Mouse (Mus musculus): ENCODE results near the gene Ppp1r13l. TPM values are rescaled to one million over a fixed set of nuclear protein-coding genes. Genes with fewer than 3 reads are reported as not detected.

The Ppp1r13l gene
- polyA plus RNA-seq, 1 experiment from 2014 or later = 6.4 TPM

DNA sequence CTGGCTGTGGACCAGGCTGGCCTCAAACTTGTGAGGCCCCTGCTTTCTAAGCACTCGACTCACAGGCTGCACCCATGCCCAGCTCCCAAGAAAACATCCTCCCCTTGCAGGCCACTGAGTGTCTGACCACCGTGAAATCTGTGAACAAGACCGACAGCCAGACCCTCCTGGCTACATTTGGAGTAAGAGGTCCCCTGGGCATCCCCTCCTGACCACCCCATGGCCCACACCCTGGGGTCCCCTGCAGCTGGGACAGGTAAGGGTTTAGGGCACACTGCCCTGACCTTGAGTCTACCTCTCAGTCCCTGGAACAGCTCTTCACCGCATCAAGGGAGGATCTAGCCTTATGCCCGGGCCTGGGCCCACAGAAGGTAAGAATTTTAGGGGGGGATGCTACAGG lies 4.6 kb upstream of the Ppp1r13l start:
- Histone ChIP-seq H3K36me3 (ENCODE audit: control insufficient read depth, insufficient read depth, low read length) (peaks cover 10% of the 10 kb centered on the region; the same call in 1 of the 2 replicates), H3K9me3 (ENCODE audit: control insufficient read depth, low read length) (no peaks in the 10 kb centered on the region), H3K9ac (ENCODE audit: low read length) (no peak overlapping the region), H3K27ac (ENCODE audit: low read depth, low read length) (no peak overlapping the region), H3K4me3 (ENCODE audit: low read depth, low read length) (no peak overlapping the region), H3K4me2 (ENCODE audit: low read depth, low read length, severe bottlenecking) (no peak overlapping the region), H3K27me3 (ENCODE audit: control insufficient read depth, insufficient read depth, low read length) (no peaks in the 10 kb centered on the region), H3K4me1 (replicated peaks; ENCODE audit: control insufficient read depth, insufficient read depth, low read length) (peaks cover 6% of the 10 kb centered on the region; the same call in 1 of the 2 replicates)
- ATAC-seq (replicated peaks; ENCODE audit: low FRiP score) (no peak), DNase-seq (ENCODE audit: low spot score) (no peak)
- 96% methylated on average over 5 of the region's 5 CpGs for WGBS

DNA sequence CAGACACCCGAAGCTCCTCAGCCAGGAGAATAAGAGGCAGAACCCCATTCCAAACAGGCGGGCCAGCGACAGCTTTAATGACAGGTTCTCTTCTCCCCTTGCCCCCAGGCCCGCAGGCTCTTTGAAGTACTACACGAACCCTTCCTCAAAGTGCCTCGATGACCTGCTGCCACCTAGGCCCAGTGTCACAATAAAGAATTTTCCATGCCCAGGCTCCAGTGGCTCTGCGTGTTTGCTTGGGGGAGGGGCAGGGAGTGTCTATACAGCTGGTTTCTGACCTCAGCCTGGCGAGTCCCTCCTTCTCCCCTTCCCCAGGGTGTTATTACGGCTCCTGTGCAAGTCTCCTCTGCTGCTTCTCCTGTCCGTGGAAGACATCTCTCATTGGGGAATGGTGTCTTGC lies 3.2 kb upstream of the Ppp1r13l start:
- Histone ChIP-seq H3K4me3 (ENCODE audit: low read depth, low read length) (no peak overlapping the region), H3K27me3 (ENCODE audit: control insufficient read depth, insufficient read depth, low read length) (no peaks in the 10 kb centered on the region), H3K9me3 (ENCODE audit: control insufficient read depth, low read length) (no peaks in the 10 kb centered on the region), H3K9ac (ENCODE audit: low read length) (no peak overlapping the region), H3K27ac (ENCODE audit: low read depth, low read length) (no peak overlapping the region), H3K36me3 (ENCODE audit: control insufficient read depth, insufficient read depth, low read length) (peaks cover 10% of the 10 kb centered on the region; the same call in 1 of the 2 replicates), H3K4me1 (replicated peaks; ENCODE audit: control insufficient read depth, insufficient read depth, low read length) (peaks cover 10% of the 10 kb centered on the region; the same call in 1 of the 2 replicates), H3K4me2 (ENCODE audit: low read depth, low read length, severe bottlenecking) (no peak overlapping the region)
- WGBS = 80% methylated on average over 10 of the region's 10 CpGs
- DNase-seq (ENCODE audit: low spot score) (no peak), ATAC-seq (replicated peaks; ENCODE audit: low FRiP score) (no peak)

DNA sequence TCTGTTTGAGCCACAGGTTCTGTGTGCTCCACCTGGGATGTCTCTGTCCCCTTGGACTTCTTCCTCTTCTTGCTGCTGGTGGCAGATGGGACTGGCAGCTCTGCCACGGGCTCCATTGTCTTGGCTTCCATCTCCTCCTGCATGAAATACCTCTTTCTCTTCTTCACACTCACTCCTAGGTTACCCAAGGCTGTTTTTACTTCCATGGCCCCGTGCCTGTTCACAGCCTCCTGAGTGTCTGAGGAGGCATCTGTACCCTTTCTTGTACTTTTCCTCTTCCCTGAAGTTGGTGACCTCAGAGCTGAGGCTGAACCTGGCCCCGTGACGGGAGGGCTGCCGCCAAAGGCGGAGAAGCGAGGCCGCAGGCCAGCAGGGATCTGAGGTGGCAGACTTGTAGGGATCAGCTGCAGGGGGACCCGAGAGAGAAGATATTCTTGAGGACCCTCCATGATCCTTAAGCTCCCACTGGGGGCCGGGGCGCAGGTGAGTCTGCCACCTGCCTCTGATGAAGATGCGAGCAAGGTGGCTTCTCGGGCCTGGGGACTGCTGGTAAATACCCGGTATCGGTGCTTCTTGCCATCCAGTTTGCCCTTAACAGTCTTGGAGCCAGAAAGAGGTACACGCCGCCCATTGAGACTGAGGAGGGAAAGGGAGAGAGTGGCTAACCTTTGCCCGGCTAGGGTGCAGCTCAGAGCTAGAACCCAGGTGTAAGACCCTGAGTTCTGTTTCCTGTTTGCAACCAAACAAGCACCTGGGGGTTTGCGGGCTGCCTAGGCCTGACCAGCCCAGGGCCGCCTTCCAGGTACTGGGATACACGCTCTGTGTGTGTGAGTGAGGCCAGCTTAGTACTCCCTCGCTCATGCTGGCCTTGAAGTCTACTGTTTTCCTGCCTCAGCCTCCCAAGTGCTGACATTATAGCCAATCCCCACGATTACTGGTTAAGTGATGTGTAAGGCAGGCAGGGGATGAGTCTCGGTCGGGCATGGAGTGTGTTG lies 1.9 kb upstream of the Ppp1r13l start:
- 93% methylated on average over 25 of the region's 25 CpGs for WGBS

DNA sequence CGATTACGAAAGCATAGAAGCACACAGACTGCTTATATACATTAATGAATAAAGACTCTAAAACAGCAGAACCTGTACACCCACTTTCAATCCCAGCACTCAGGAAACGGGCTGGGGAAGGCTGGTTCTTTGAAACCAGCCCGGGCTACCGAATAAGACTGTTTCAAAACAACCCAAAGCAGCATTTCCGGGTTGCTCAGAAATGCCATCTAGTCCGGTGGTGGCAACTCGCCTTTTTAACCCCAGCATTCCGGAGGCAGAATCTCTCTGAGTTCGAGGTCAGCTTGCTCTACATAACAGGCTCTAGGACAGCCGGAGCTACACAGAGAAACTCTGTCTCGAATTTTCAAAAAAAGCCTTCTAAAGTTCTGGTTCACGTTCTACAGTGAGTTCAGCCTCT lies 915 bp upstream of the Ppp1r13l start:
- H3K27me3 ChIP-seq (ENCODE audit: control insufficient read depth, insufficient read depth, low read length) = no peaks in the 10 kb centered on the region
- H3K4me2 ChIP-seq (ENCODE audit: low read depth, low read length, severe bottlenecking) = peak overlapping the region; percentile 93
- no peak overlapping the region for H3K27ac ChIP-seq (ENCODE audit: low read depth, low read length)
- ATAC-seq (replicated peaks; ENCODE audit: low FRiP score) (no peak), DNase-seq (ENCODE audit: low spot score) (no peak)
- H3K36me3 ChIP-seq (ENCODE audit: control insufficient read depth, insufficient read depth, low read length) = peaks cover 4% of the 10 kb centered on the region; the same call in 1 of the 2 replicates
- H3K4me3 ChIP-seq (ENCODE audit: low read depth, low read length) = peak overlapping the region; percentile 66
- peaks cover 17% of the 10 kb centered on the region; the same call in 1 of the 2 replicates for H3K4me1 ChIP-seq (replicated peaks; ENCODE audit: control insufficient read depth, insufficient read depth, low read length)
- H3K9ac ChIP-seq (ENCODE audit: low read length) = peak overlapping the region; percentile 59; the same call in 1 of the 2 replicates
- 21% methylated on average over 13 of the region's 13 CpGs for WGBS
- no peaks in the 10 kb centered on the region for H3K9me3 ChIP-seq (ENCODE audit: control insufficient read depth, low read length)

More for the DNA sequence above, 1.9 kb upstream of the Ppp1r13l start:
- H3K4me2 ChIP-seq (ENCODE audit: low read depth, low read length, severe bottlenecking) = peak overlapping the region; percentile 93; the same call in 1 of the 2 replicates
- H3K9me3 ChIP-seq (ENCODE audit: control insufficient read depth, low read length) = no peaks in the 10 kb centered on the region
- ATAC-seq (replicated peaks; ENCODE audit: low FRiP score) (no peak), DNase-seq (ENCODE audit: low spot score) (no peak)
- peaks cover 8% of the 10 kb centered on the region; the same call in 1 of the 2 replicates for H3K36me3 ChIP-seq (ENCODE audit: control insufficient read depth, insufficient read depth, low read length)
- H3K27ac ChIP-seq (ENCODE audit: low read depth, low read length) = no peak overlapping the region
- H3K4me1 ChIP-seq (replicated peaks; ENCODE audit: control insufficient read depth, insufficient read depth, low read length) = peaks cover 17% of the 10 kb centered on the region; the same call in 1 of the 2 replicates
- peak overlapping the region; percentile 59; the same call in 1 of the 2 replicates for H3K9ac ChIP-seq (ENCODE audit: low read length)
- no peaks in the 10 kb centered on the region for H3K27me3 ChIP-seq (ENCODE audit: control insufficient read depth, insufficient read depth, low read length)
- no peak overlapping the region; the same call in 1 of the 2 replicates for H3K4me3 ChIP-seq (ENCODE audit: low read depth, low read length)

DNA sequence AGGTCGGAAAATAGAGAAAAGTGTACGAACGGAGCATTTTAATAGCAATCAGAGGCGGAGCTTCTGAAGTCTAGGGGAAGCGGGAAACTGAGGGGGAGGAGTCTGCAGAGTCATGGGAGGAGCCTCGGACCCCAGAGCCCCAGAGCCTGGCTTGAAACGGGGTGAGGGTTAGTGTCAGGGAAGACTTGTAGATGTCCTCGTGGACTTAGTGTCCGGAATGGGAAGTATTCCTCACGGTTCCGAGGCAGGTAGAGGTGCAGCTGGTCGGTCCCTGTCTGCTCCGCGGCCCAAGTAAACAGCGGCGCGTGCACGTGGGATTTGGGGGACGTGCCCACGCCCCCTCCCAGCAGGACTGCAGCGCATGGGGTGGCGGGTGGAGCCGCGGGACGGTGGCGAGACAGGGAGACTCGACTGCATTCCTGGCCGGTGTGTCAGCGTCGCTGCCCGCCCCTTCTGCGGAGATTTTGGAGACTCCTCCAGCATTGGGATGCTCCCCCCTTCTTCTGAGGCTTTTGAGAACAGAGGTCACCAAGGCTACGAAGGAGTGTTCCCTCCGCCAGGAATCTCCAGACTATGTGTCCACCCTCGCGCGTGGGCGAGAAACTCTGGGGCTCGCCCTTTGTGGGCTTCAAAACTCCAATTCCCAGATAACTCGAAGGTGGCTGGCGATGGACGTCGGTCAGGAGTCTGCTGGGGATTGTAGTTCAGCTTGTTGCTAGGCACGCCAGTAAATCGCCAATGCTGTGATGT lies 518 bp downstream of the Ppp1r13l start:
- Histone ChIP-seq H3K4me2 (ENCODE audit: low read depth, low read length, severe bottlenecking) (peak overlapping the region; percentile 93), H3K4me1 (replicated peaks; ENCODE audit: control insufficient read depth, insufficient read depth, low read length) (peaks cover 17% of the 10 kb centered on the region; the same call in 1 of the 2 replicates), H3K36me3 (ENCODE audit: control insufficient read depth, insufficient read depth, low read length) (peaks cover 4% of the 10 kb centered on the region; the same call in 1 of the 2 replicates), H3K9me3 (ENCODE audit: control insufficient read depth, low read length) (no peaks in the 10 kb centered on the region), H3K9ac (ENCODE audit: low read length) (peak overlapping the region; percentile 59), H3K27ac (ENCODE audit: low read depth, low read length) (no peak overlapping the region), H3K27me3 (ENCODE audit: control insufficient read depth, insufficient read depth, low read length) (no peaks in the 10 kb centered on the region), H3K4me3 (ENCODE audit: low read depth, low read length) (peak overlapping the region; percentile 66)
- DNase-seq (ENCODE audit: low spot score) (peak; percentile 85), ATAC-seq (replicated peaks; ENCODE audit: low FRiP score) (peak; percentile 76)
- under 1% methylated on average over 45 of the region's 45 CpGs for WGBS

DNA sequence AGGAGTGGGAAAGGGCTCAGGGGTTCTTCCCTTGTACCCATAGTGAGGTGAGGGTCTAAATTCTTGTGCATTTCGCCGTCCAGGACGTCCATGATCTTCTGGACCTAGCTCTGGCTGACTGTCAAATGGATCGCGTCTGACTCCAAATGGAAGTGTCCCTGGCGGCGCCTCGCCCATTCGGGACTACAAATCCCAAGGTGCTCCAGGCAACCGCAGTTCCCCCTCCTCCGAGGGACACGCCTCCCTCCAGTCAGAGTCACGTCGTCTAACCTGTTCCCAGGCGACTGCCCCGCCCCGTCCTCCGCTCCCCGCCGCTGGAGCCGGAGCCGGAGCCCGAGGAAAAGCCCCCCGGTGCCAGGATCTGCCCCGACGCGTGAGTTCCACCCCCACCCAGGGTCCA lies 1.4 kb downstream of the Ppp1r13l start:
- WGBS = 0% methylated on average over 27 of the region's 27 CpGs
- Histone ChIP-seq H3K4me2 (ENCODE audit: low read depth, low read length, severe bottlenecking) (peak overlapping the region; percentile 93), H3K9ac (ENCODE audit: low read length) (peak overlapping the region; percentile 61; the same call in 1 of the 2 replicates), H3K4me1 (replicated peaks; ENCODE audit: control insufficient read depth, insufficient read depth, low read length) (peaks cover 17% of the 10 kb centered on the region; the same call in 1 of the 2 replicates), H3K4me3 (ENCODE audit: low read depth, low read length) (peak overlapping the region; percentile 66), H3K36me3 (ENCODE audit: control insufficient read depth, insufficient read depth, low read length) (peaks cover 4% of the 10 kb centered on the region; the same call in 1 of the 2 replicates), H3K27ac (ENCODE audit: low read depth, low read length) (no peak overlapping the region), H3K27me3 (ENCODE audit: control insufficient read depth, insufficient read depth, low read length) (no peaks in the 10 kb centered on the region), H3K9me3 (ENCODE audit: control insufficient read depth, low read length) (no peaks in the 10 kb centered on the region)
- DNase-seq (ENCODE audit: low spot score) = peak; percentile 93
- ATAC-seq (replicated peaks; ENCODE audit: low FRiP score) = peak; percentile 75

DNA sequence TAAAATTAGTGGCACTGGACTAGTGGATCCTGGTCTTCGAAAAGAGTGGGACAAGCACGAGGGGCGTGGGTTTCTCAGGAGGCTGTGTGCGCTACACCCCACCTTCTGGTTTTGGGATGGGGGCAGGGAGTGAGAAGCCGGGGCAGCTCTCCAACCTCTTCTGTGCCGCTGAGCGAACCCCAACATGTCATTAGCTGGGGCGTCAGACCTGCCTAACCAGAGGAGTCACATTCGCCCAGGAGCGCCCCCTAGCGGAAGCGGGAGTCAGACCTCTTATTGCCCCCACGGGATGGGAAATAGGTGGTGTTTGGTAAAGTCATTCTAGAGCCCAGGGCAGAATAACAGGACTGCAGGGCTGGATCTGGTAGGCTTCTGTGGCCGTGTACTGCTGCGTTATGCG lies 2.2 kb downstream of the Ppp1r13l start:
- peaks cover 17% of the 10 kb centered on the region; the same call in 1 of the 2 replicates for H3K4me1 ChIP-seq (replicated peaks; ENCODE audit: control insufficient read depth, insufficient read depth, low read length)
- H3K9ac ChIP-seq (ENCODE audit: low read length) = no peak overlapping the region
- no peak overlapping the region for H3K27ac ChIP-seq (ENCODE audit: low read depth, low read length)
- H3K27me3 ChIP-seq (ENCODE audit: control insufficient read depth, insufficient read depth, low read length) = no peaks in the 10 kb centered on the region
- DNase-seq (ENCODE audit: low spot score) (peak; percentile 87), ATAC-seq (replicated peaks; ENCODE audit: low FRiP score) (no peak)
- H3K9me3 ChIP-seq (ENCODE audit: control insufficient read depth, low read length) = no peaks in the 10 kb centered on the region
- H3K36me3 ChIP-seq (ENCODE audit: control insufficient read depth, insufficient read depth, low read length) = peaks cover 4% of the 10 kb centered on the region; the same call in 1 of the 2 replicates
- peak overlapping the region; percentile 93 for H3K4me2 ChIP-seq (ENCODE audit: low read depth, low read length, severe bottlenecking)
- peak overlapping the region; percentile 66 for H3K4me3 ChIP-seq (ENCODE audit: low read depth, low read length)
- 14% methylated on average over 16 of the region's 16 CpGs for WGBS

DNA sequence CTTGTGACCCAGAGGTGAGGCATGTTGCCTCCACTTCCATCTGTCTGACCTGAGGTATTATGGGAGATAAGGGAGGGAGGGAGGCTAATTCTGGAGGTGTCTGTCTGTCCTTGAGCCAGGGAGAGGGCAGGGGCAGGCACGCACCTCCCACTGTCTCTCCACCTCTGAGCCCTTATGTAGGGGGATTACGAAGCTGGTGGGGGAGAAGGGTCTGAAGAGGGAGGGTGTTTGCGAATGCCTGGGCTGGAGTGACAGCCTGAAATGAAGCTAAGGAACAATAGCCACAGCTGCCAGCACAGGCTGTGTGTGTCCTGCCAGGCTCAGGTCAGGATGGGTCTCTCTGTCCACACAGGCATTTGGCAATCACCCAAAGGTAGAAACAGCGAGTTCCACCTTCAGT lies 2.7 kb downstream of the Ppp1r13l start:
- Histone ChIP-seq H3K36me3 (ENCODE audit: control insufficient read depth, insufficient read depth, low read length) (peaks cover under 1% of the 10 kb centered on the region; the same call in 1 of the 2 replicates), H3K9ac (ENCODE audit: low read length) (no peak overlapping the region), H3K4me2 (ENCODE audit: low read depth, low read length, severe bottlenecking) (0 out of 2 replicates have a peak overlapping the region, but pooled peaks have one; percentile 21), H3K27me3 (ENCODE audit: control insufficient read depth, insufficient read depth, low read length) (no peaks in the 10 kb centered on the region), H3K4me1 (replicated peaks; ENCODE audit: control insufficient read depth, insufficient read depth, low read length) (peaks cover 17% of the 10 kb centered on the region; the same call in 1 of the 2 replicates), H3K4me3 (ENCODE audit: low read depth, low read length) (no peak overlapping the region), H3K27ac (ENCODE audit: low read depth, low read length) (no peak overlapping the region), H3K9me3 (ENCODE audit: control insufficient read depth, low read length) (no peaks in the 10 kb centered on the region)
- DNase-seq (ENCODE audit: low spot score) (no peak), ATAC-seq (replicated peaks; ENCODE audit: low FRiP score) (no peak)
- WGBS = 20% methylated on average over 4 of the region's 4 CpGs

All from forebrain, embryonic 11.5 days (tissue).